Mouse (Mus musculus) limb, embryonic 11.5 days (tissue): ENCODE results near the gene Eva1b. TPM values are rescaled to one million over a fixed set of nuclear protein-coding genes. Genes with fewer than 3 reads are reported as not detected.
A peak's percentile ranks its signal among the peaks of the same experiment; 100 is the strongest.
"Not testable (repeated sequence)": the region's sequence is repeated elsewhere in the genome, so short reads cannot be mapped to it uniquely, and the experiment has no call there.

Source experiments
- ATAC-seq: fragments of 200-750 bp; cut with Nextera tagmentation; 2 replicates; pipeline ENCODE4 v1.8.0; 2017; ENCODE audit warnings: low read depth; ENCODE audit not compliant: insufficient number of reproducible peaks, low FRiP score, low TSS enrichment
- DNase-seq: peaks from one replicate; pipeline ENCODE4 v3.0.0-alpha.2; 2015; ENCODE audit warnings: low spot score
- H3K27ac ChIP-seq: fragments of 300-500 bp; sonication (generic); replicated peaks from 2 replicates; pipeline ENCODE4 v1.5.1; 2014; ENCODE audit warnings: low read depth, mild to moderate bottlenecking, low read length
- H3K27me3 ChIP-seq: fragments of 300-500 bp; sonication (generic); 2 replicates; pipeline ENCODE4 v1.6.1; 2014; ENCODE audit warnings: mild to moderate bottlenecking, low read length, mixed read lengths; ENCODE audit not compliant: control insufficient read depth, insufficient read depth
- H3K36me3 ChIP-seq: fragments of 300-500 bp; sonication (generic); 2 replicates; pipeline ENCODE4 v1.6.1; 2014; ENCODE audit warnings: mild to moderate bottlenecking, low read length, moderate library complexity, mixed read lengths; ENCODE audit not compliant: control insufficient read depth, insufficient read depth
- H3K4me1 ChIP-seq: fragments of 300-500 bp; sonication (generic); 2 replicates; pipeline ENCODE4 v1.6.1; 2014; ENCODE audit warnings: low read length, mixed read lengths; ENCODE audit not compliant: control insufficient read depth, insufficient read depth
- H3K4me2 ChIP-seq: fragments of 300-500 bp; sonication (generic); 2 replicates; pipeline ENCODE4 v1.6.1; 2014; ENCODE audit warnings: low read depth, mild to moderate bottlenecking, moderate library complexity; ENCODE audit not compliant: severe bottlenecking
- H3K4me3 ChIP-seq: fragments of 300-500 bp; sonication (generic); 2 replicates; pipeline ENCODE4 v1.5.1; 2014; ENCODE audit warnings: low read depth, low read length
- H3K9ac ChIP-seq: fragments of 300-500 bp; sonication (generic); 2 replicates; pipeline ENCODE4 v1.6.1; 2014; ENCODE audit warnings: mild to moderate bottlenecking, low read length
- H3K9me3 ChIP-seq: fragments of 300-500 bp; sonication (generic); 2 replicates; pipeline ENCODE4 v1.6.1; 2016; ENCODE audit warnings: low read length; ENCODE audit not compliant: control insufficient read depth
- WGBS: fragments of 180-500 bp; shearing (Covaris S2); extraction: QIAGEN DNeasy Blood & Tissue Kit; methylation state at CpG from one replicate; pipeline ENCODE4 v1.1.7; 2014; 5-methylcytosine and 5-hydroxymethylcytosine counted together
- polyA plus RNA-seq: library from polyadenylated mRNA; unstranded; fragments of >200 nt; fragmentation: Nextera tagmentation; extraction: Ambion mirVana; gene quantifications from 2 replicates; pipeline ENCODE4 v1.2.1, GENCODE M21; 2014

Gene Eva1b
- polyA plus RNA-seq, 1 experiment from 2014 or later: 70.3 TPM

GRCm38 (mm10) chr4:126163067-126163659 lies 15.6 kb downstream of the Eva1b start, which contains the start of gene Sh3d21:
Sh3d21 (minus strand) TSS chr4:126163491.
- Histone ChIP-seq H3K4me1 (peaks cover 9% of the 10 kb centered on the region), H3K27me3 (no peaks in the 10 kb centered on the region), H3K4me2 (peak within 1 kb of the TSS; percentile 99), H3K9me3 (no peaks in the 10 kb centered on the region), H3K9ac (peak within 1 kb of the TSS; percentile 74), H3K36me3 (peaks cover 18% of the 10 kb centered on the region; the same call in 1 of the 2 replicates), H3K4me3 (peak within 1 kb of the TSS; percentile 54), H3K27ac (peak within 1 kb of the TSS; percentile 56)
- 6% methylated on average over 22 of the region's 22 CpGs for WGBS
- peak; percentile 48 for DNase-seq
- ATAC-seq: peak; percentile 37

- H3K9me3 ChIP-seq: no peaks in the 10 kb centered on the region
- peaks cover 23% of the 10 kb centered on the region for H3K36me3 ChIP-seq
- H3K27me3 ChIP-seq: no peaks in the 10 kb centered on the region
- H3K9ac ChIP-seq: no peak overlapping the region
- peaks cover 9% of the 10 kb centered on the region for H3K4me1 ChIP-seq
- peak overlapping the region; percentile 99; the same call in 1 of the 2 replicates for H3K4me2 ChIP-seq
- DNase-seq: no peak
- WGBS: 54% methylated on average over 4 of the region's 4 CpGs
- no peak overlapping the region for H3K27ac ChIP-seq
- ATAC-seq: no peak
- no peak overlapping the region for H3K4me3 ChIP-seq
Measured at GRCm38 (mm10) chr4:126163685-126164084, 16.1 kb downstream of the Eva1b start.

- DNase-seq, H3K4me1 ChIP-seq, ATAC-seq, H3K27me3 ChIP-seq, H3K9me3 ChIP-seq, H3K27ac ChIP-seq, H3K9ac ChIP-seq, H3K4me2 ChIP-seq, H3K4me3 ChIP-seq: not testable (repeated sequence)
- 73% methylated on average over 8 of the region's 10 CpGs for WGBS
- H3K36me3 ChIP-seq: peaks cover 27% of the 10 kb centered on the region
Measured at GRCm38 (mm10) chr4:126165092-126165491, 17.5 kb downstream of the Eva1b start.

- ATAC-seq (no peak), DNase-seq (no peak)
- Histone ChIP-seq H3K4me1 (peaks cover 9% of the 10 kb centered on the region), H3K4me2 (no peak overlapping the region), H3K36me3 (peaks cover 33% of the 10 kb centered on the region), H3K27ac (no peak overlapping the region), H3K9me3 (no peaks in the 10 kb centered on the region), H3K9ac (no peak overlapping the region), H3K27me3 (no peaks in the 10 kb centered on the region), H3K4me3 (no peak overlapping the region)
- WGBS: 83% methylated on average over 3 of the region's 3 CpGs
Measured at GRCm38 (mm10) chr4:126166084-126166483, 18.5 kb downstream of the Eva1b start.

- Histone ChIP-seq H3K4me3 (no peak overlapping the region), H3K4me2 (no peak overlapping the region), H3K27ac (no peak overlapping the region), H3K4me1 (no peaks in the 10 kb centered on the region), H3K27me3 (no peaks in the 10 kb centered on the region), H3K9me3 (no peaks in the 10 kb centered on the region), H3K36me3 (peaks cover 42% of the 10 kb centered on the region), H3K9ac (no peak overlapping the region)
- WGBS: 92% methylated on average over 6 of the region's 6 CpGs
- ATAC-seq (no peak), DNase-seq (no peak)
Measured at GRCm38 (mm10) chr4:126168851-126169250, 21.3 kb downstream of the Eva1b start.

DNA sequence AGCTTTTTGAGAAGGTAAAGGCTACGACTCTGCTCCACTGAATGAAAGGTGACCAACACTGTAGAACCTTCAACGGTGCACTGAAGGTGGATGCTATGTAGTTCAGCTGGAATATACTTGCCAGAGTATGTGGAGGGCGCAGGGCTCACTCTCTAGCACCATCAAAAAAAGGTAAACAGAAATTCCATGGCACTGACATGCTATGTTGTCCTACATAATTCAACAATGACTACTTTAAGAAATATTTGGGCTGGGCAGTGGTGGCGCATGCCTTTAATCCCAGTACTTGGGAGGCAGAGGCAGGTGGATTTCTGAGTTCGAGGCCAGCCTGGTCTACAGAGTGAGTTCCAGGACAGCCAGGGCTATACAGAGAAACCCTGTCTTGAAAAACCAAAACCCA lies 23.2 kb downstream of the Eva1b start:
- not testable (repeated sequence) for H3K27me3 ChIP-seq, H3K9ac ChIP-seq, H3K4me3 ChIP-seq, H3K4me1 ChIP-seq, DNase-seq, H3K4me2 ChIP-seq, H3K9me3 ChIP-seq, H3K27ac ChIP-seq, ATAC-seq
- peaks cover 51% of the 10 kb centered on the region for H3K36me3 ChIP-seq
- WGBS: 95% methylated on average over 5 of the region's 5 CpGs

- DNase-seq: no peak
- no peak overlapping the region for H3K9ac ChIP-seq
- WGBS: 87% methylated on average over 5 of the region's 5 CpGs
Measured at GRCm38 (mm10) chr4:126173800-126174199, 26.3 kb downstream of the Eva1b start.

GRCm38 (mm10) chr4:126175980-126176379 lies 28.4 kb downstream of the Eva1b start:
- WGBS: 97% methylated on average over 7 of the region's 7 CpGs
- peaks cover 44% of the 10 kb centered on the region for H3K36me3 ChIP-seq

More at GRCm38 (mm10) chr4:126173800-126174199, 26.3 kb downstream of the Eva1b start:
- H3K4me2 ChIP-seq: no peak overlapping the region
- H3K9me3 ChIP-seq: no peaks in the 10 kb centered on the region
- H3K36me3 ChIP-seq: peaks cover 43% of the 10 kb centered on the region
- no peaks in the 10 kb centered on the region for H3K27me3 ChIP-seq
- ATAC-seq: no peak
- no peaks in the 10 kb centered on the region for H3K4me1 ChIP-seq
- no peak overlapping the region for H3K4me3 ChIP-seq
- no peak overlapping the region for H3K27ac ChIP-seq

More at GRCm38 (mm10) chr4:126175980-126176379, 28.4 kb downstream of the Eva1b start:
- H3K4me2 ChIP-seq, DNase-seq, H3K9ac ChIP-seq, H3K4me1 ChIP-seq, H3K9me3 ChIP-seq, H3K27me3 ChIP-seq, ATAC-seq, H3K27ac ChIP-seq, H3K4me3 ChIP-seq: not testable (repeated sequence)
